Mouse (Mus musculus) B cell, adult 2 months (primary cell): ENCODE data around the gene Olfr497.

Experiments
- DNase-seq, 2 experiments: peaks; one replicate each; pipeline ENCODE4 v3.0.0; 2022

Gene Olfr497

GRCm38 (mm10) chr7:108420121-108420520 lies at the start of gene Olfr497:
TSS of gene Olfr497 (plus strand) at chr7:108420421.
- DNase-seq: no peak

- DNase-seq: no peak
These were observed 27.4 kb upstream of the Olfr497 start, which contains the start of gene Olfr495 for GRCm38 (mm10) chr7:108392867-108393266. TSS of gene Olfr495 (plus strand) at chr7:108393167.

- no peak for DNase-seq
These were observed 44.8 kb downstream of the Olfr497 start, which contains the start of gene Olfr498 for GRCm38 (mm10) chr7:108465026-108465425. TSS of gene Olfr498 (plus strand) at chr7:108465326.
